Mouse (Mus musculus) hindbrain, embryonic 14.5 days (tissue): ENCODE data around the gene Sepsecs. TPM values are rescaled to one million over a fixed set of nuclear protein-coding genes. Genes with fewer than 3 reads are reported as not detected.

ENCODE experiments used
- ATAC-seq: fragments of 200-750 bp; cut with Nextera tagmentation; 2 replicates; pipeline ENCODE4 v1.8.0; 2017; ENCODE audit warnings: moderate number of reproducible peaks, mild to moderate bottlenecking, moderate TSS enrichment, moderate library complexity; ENCODE audit not compliant: low FRiP score
- DNase-seq: peaks from one replicate; pipeline ENCODE4 v3.0.0-alpha.2; 2015; ENCODE audit warnings: low spot score
- H3K27ac ChIP-seq: fragments of 300-500 bp; sonication (generic); 2 replicates; pipeline ENCODE4 v1.5.1; 2014; ENCODE audit warnings: mild to moderate bottlenecking, moderate library complexity
- H3K27me3 ChIP-seq: fragments of 300-500 bp; sonication (generic); 2 replicates; pipeline ENCODE4 v1.6.1; 2014; ENCODE audit warnings: mild to moderate bottlenecking, low read length, mixed read lengths; ENCODE audit not compliant: control insufficient read depth, insufficient read depth
- H3K36me3 ChIP-seq: fragments of 300-500 bp; sonication (generic); replicated peaks from 2 replicates; pipeline ENCODE4 v1.6.1; 2014; ENCODE audit not compliant: control insufficient read depth, insufficient read depth
- H3K4me1 ChIP-seq: fragments of 300-500 bp; sonication (generic); replicated peaks from 2 replicates; pipeline ENCODE4 v1.6.1; 2014; ENCODE audit warnings: antibody characterized with exemption, low read length, mixed read lengths; ENCODE audit not compliant: control insufficient read depth, insufficient read depth
- H3K4me2 ChIP-seq: fragments of 300-500 bp; sonication (generic); replicated peaks from 2 replicates; pipeline ENCODE4 v1.6.1; 2014; ENCODE audit warnings: mild to moderate bottlenecking, moderate library complexity
- H3K4me3 ChIP-seq: fragments of 300-500 bp; sonication (generic); replicated peaks from 2 replicates; pipeline ENCODE4 v1.5.1; 2014; ENCODE audit warnings: mild to moderate bottlenecking, low read length
- H3K9ac ChIP-seq: fragments of 300-500 bp; sonication (generic); 2 replicates; pipeline ENCODE4 v1.6.1; 2014
- H3K9me3 ChIP-seq: fragments of 300-500 bp; sonication (generic); 2 replicates; pipeline ENCODE4 v1.6.1; 2016; ENCODE audit warnings: low read length; ENCODE audit not compliant: control insufficient read depth
- WGBS: fragments of 180-500 bp; shearing (Covaris S2); extraction: QIAGEN DNeasy Blood & Tissue Kit; methylation state at CpG from one replicate; pipeline ENCODE4 v1.1.7; 2014; 5-methylcytosine and 5-hydroxymethylcytosine counted together
- polyA plus RNA-seq: library from polyadenylated mRNA; unstranded; fragments of >200 nt; fragmentation: Nextera tagmentation; extraction: Ambion mirVana; gene quantifications from 2 replicates; pipeline ENCODE4 v1.2.1, GENCODE M21; 2014

Sepsecs gene
- polyA plus RNA-seq, 1 experiment from 2014 or later, result 7.5 TPM

- 24% methylated on average over 8 of the region's 8 CpGs for WGBS
- H3K36me3 ChIP-seq, result no peaks in the 10 kb centered on the region
- H3K27me3 ChIP-seq, result no peaks in the 10 kb centered on the region
- no peak overlapping the region for H3K9ac ChIP-seq
- H3K4me3 ChIP-seq, result no peak overlapping the region
- H3K9me3 ChIP-seq, result no peaks in the 10 kb centered on the region
- no peak overlapping the region for H3K4me2 ChIP-seq
- H3K27ac ChIP-seq, result no peak overlapping the region
- 0 out of 2 replicates have a peak, but pooled peaks cover 2% of the 10 kb centered on the region for H3K4me1 ChIP-seq
- DNase-seq (peak; percentile 55), ATAC-seq (no peak)
These were observed 35.5 kb downstream of the Sepsecs start for GRCm38 (mm10) chr5:52634017-52634416.

GRCm38 (mm10) chr5:52630541-52630940 lies 39.0 kb downstream of the Sepsecs start:
- Histone ChIP-seq H3K9me3 (no peaks in the 10 kb centered on the region), H3K27me3 (no peaks in the 10 kb centered on the region), H3K27ac (no peak overlapping the region), H3K4me3 (no peak overlapping the region), H3K4me1 (peaks cover 9% of the 10 kb centered on the region; the same call in 1 of the 2 replicates), H3K9ac (no peak overlapping the region), H3K4me2 (no peak overlapping the region), H3K36me3 (no peaks in the 10 kb centered on the region)
- 95% methylated on average over 1 of the region's 1 CpGs for WGBS
- DNase-seq (no peak), ATAC-seq (no peak)

DNA sequence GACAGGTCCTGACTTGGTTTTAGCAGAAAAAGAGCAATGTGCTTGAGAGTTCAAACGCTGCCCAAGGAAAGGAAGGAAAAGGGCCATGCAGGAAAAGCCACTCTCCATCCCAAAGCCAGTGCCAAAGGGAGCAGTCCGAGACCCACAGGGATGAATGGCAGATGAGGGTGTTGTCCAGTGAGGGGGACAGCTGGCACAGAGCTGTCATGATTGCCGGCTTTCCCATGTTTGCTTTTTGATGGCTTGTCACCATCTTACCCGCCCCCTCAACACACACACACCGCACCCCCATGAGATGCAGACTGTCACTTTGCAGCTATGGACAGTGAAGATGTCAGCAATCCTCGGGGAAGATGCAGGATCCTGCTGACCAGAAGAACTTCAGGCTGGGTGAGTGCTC lies 40.3 kb downstream of the Sepsecs start:
- Histone ChIP-seq H3K36me3 (no peaks in the 10 kb centered on the region), H3K27ac (no peak overlapping the region), H3K9ac (no peak overlapping the region), H3K4me1 (peaks cover 9% of the 10 kb centered on the region; the same call in 1 of the 2 replicates), H3K9me3 (no peaks in the 10 kb centered on the region), H3K4me2 (no peak overlapping the region), H3K4me3 (no peak overlapping the region), H3K27me3 (no peaks in the 10 kb centered on the region)
- DNase-seq (no peak), ATAC-seq (no peak)
- WGBS, result 79% methylated on average over 6 of the region's 6 CpGs

GRCm38 (mm10) chr5:52628783-52629182 lies 40.7 kb downstream of the Sepsecs start:
- Histone ChIP-seq H3K4me2 (no peak overlapping the region), H3K27ac (no peak overlapping the region), H3K9ac (no peak overlapping the region), H3K4me1 (peaks cover 9% of the 10 kb centered on the region; the same call in 1 of the 2 replicates), H3K27me3 (no peaks in the 10 kb centered on the region), H3K9me3 (no peaks in the 10 kb centered on the region), H3K4me3 (no peak overlapping the region), H3K36me3 (no peaks in the 10 kb centered on the region)
- 79% methylated on average over 3 of the region's 3 CpGs for WGBS
- DNase-seq, result no peak
- ATAC-seq, result no peak

DNA sequence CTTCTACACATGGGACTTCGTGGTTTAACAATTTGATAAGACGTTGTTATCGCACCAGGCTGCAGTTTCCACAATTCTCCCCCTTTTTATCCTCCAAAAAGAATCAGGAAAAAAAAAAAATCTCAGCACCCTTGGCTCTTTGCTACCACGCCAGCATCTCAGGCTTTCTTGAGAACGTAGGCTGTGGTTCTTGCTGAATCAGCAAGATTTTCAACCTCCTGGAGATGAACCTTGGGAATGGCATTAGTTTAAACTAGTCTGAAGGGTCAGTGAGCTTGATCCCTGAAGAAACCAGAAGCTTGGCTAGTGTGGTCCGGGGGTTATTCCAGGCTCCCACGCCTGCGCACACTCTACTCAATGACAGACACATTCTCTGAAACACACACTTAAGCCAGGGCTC lies 41.8 kb downstream of the Sepsecs start:
- H3K4me2 ChIP-seq, result no peak overlapping the region
- no peak for ATAC-seq
- WGBS, result 87% methylated on average over 8 of the region's 8 CpGs

DNA sequence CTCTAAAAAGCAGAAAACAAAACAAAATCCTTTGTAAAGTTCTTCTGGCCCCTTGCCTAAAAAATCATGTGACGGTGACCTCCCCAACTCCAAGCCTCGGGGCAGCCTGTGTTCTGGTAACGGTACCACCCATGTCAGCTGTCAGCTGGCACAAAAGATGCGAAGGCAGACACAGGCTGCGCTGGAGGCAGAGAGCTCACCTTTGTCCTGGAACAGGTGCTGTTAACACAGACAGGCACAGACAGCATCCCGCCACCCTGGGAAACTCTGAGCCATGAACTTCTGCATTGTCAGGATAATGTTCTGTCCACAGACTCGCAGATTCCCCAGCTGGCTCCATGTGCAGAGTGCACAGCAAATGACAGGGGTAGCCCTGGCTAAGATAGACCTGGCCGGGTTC lies 43.4 kb downstream of the Sepsecs start:
- peaks cover 9% of the 10 kb centered on the region; the same call in 1 of the 2 replicates for H3K4me1 ChIP-seq
- no peak overlapping the region; the same call in 1 of the 2 replicates for H3K9ac ChIP-seq
- 35% methylated on average over 8 of the region's 8 CpGs for WGBS
- ATAC-seq, result 0 out of 2 replicates have a peak, but pooled peaks have one; percentile 32
- no peak overlapping the region; the same call in 1 of the 2 replicates for H3K27ac ChIP-seq
- H3K4me3 ChIP-seq, result no peak overlapping the region
- no peaks in the 10 kb centered on the region for H3K9me3 ChIP-seq
- H3K27me3 ChIP-seq, result no peaks in the 10 kb centered on the region
- no peak for DNase-seq
- no peak overlapping the region; the same call in 1 of the 2 replicates for H3K4me2 ChIP-seq
- H3K36me3 ChIP-seq, result no peaks in the 10 kb centered on the region

More for the DNA sequence above, 41.8 kb downstream of the Sepsecs start:
- Histone ChIP-seq H3K4me3 (no peak overlapping the region), H3K36me3 (no peaks in the 10 kb centered on the region), H3K27ac (no peak overlapping the region), H3K9me3 (no peaks in the 10 kb centered on the region), H3K27me3 (no peaks in the 10 kb centered on the region), H3K4me1 (peaks cover 9% of the 10 kb centered on the region; the same call in 1 of the 2 replicates), H3K9ac (no peak overlapping the region)
- DNase-seq, result no peak

GRCm38 (mm10) chr5:52624956-52625355 lies 44.6 kb downstream of the Sepsecs start:
- 80% methylated on average over 1 of the region's 1 CpGs for WGBS

DNA sequence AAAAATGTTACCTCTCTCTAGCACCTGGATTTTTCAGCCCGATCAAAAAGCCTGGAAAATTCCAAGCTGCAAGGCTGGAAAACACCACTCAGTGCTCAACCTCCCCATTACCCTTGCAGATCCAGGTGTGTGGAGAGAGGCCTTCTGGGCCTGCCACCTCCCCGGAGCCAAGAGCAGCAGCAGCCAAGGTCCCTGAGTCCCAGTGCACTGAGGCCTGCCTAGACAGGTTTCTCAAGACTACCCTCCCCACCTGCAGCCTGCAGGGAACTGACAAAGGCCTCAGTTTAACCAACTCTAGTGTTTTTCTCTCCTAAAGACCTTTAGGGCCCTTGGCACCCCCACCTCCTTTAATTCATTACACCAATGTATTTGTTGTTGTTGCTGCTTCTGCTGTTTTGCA lies 46.4 kb downstream of the Sepsecs start:
- no peaks in the 10 kb centered on the region for H3K9me3 ChIP-seq
- no peak for ATAC-seq
- H3K4me2 ChIP-seq, result no peak overlapping the region
- H3K27me3 ChIP-seq, result no peaks in the 10 kb centered on the region
- no peak for DNase-seq
- 90% methylated on average over 2 of the region's 2 CpGs for WGBS
- H3K36me3 ChIP-seq, result no peaks in the 10 kb centered on the region
- no peak overlapping the region for H3K9ac ChIP-seq
- no peak overlapping the region for H3K4me3 ChIP-seq
- H3K27ac ChIP-seq, result no peak overlapping the region
- H3K4me1 ChIP-seq, result peaks cover 11% of the 10 kb centered on the region

More at GRCm38 (mm10) chr5:52624956-52625355, 44.6 kb downstream of the Sepsecs start:
- no peak overlapping the region for H3K4me2 ChIP-seq
- H3K4me1 ChIP-seq, result peaks cover 9% of the 10 kb centered on the region; the same call in 1 of the 2 replicates
- H3K9ac ChIP-seq, result no peak overlapping the region
- H3K27me3 ChIP-seq, result no peaks in the 10 kb centered on the region
- H3K36me3 ChIP-seq, result no peaks in the 10 kb centered on the region
- no peak overlapping the region for H3K27ac ChIP-seq
- H3K4me3 ChIP-seq, result no peak overlapping the region
- H3K9me3 ChIP-seq, result no peaks in the 10 kb centered on the region
- ATAC-seq, result no peak
- DNase-seq, result no peak

- H3K9ac ChIP-seq, result peak overlapping the region; percentile 50
- ATAC-seq, result peak; percentile 81
- H3K36me3 ChIP-seq, result no peaks in the 10 kb centered on the region
- H3K27ac ChIP-seq, result peak overlapping the region; percentile 87
- peak; percentile 74 for DNase-seq
- peak overlapping the region; percentile 76 for H3K4me2 ChIP-seq
- H3K4me3 ChIP-seq, result peak overlapping the region; percentile 35
- no peaks in the 10 kb centered on the region for H3K27me3 ChIP-seq
- 1% methylated on average over 41 of the region's 41 CpGs for WGBS
- H3K4me1 ChIP-seq, result peaks cover 40% of the 10 kb centered on the region
- H3K9me3 ChIP-seq, result no peaks in the 10 kb centered on the region
These were observed 50.9 kb downstream of the Sepsecs start for GRCm38 (mm10) chr5:52618348-52619270.
